Mouse (Mus musculus): ENCODE results near the gene Gm20708. TPM values are rescaled to one million over a fixed set of nuclear protein-coding genes. Genes with fewer than 3 reads are reported as not detected.
"Not testable (repeated sequence)": the region's sequence is repeated elsewhere in the genome, so short reads cannot be mapped to it uniquely, and the experiment has no call there.

Gene Gm20708
- polyA plus RNA-seq, 1 experiment from 2014 or later = 0.21 TPM

DNA sequence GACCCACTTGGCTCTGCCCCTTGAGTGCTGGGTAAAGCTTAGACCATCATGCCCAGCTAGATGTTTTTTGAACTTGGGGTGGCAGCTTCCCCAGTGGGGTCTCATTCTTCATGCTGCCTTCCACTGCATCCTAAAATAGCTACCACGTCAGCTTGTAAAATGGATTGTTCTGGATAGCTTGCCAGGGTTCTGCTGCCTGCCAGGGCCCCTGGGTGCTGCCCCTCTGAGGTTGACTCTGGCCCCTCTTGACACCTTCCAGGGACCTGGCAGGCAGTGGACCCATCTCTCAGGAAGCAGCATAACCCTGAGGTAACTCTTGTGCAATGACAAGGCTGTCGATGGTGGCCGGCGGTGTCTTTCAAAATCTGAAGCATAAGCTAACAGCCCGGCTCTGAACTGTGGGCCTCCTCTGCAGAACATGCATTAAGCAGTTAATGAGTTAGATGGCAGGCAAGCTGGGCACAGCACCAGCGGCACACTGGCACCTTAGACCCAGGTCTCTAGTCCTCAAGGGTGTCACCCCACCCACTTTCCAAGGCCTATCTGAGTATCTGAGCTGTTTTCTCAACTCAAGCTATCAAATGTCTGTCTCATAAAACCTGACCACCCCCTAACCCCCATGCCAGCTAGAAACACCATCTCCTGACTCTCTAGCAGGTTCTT lies 5.4 kb downstream of the Gm20708 start:
- Histone ChIP-seq H3K4me2 (ENCODE audit: low read length) (no peak overlapping the region), H3K27me3 (ENCODE audit: insufficient read depth, low read length) (no peaks in the 10 kb centered on the region), H3K4me1 (replicated peaks; ENCODE audit: insufficient read depth, low read length) (no peaks in the 10 kb centered on the region; the same call in 1 of the 2 replicates), H3K9ac (ENCODE audit: low read depth, low read length) (no peak overlapping the region), H3K36me3 (ENCODE audit: insufficient read depth, low read length) (peaks cover 33% of the 10 kb centered on the region), H3K4me3 (replicated peaks; ENCODE audit: low read depth, low read length) (no peak overlapping the region), H3K9me3 (replicated peaks; ENCODE audit: low read length) (no peaks in the 10 kb centered on the region), H3K27ac (no peak overlapping the region)
- TF ChIP-seq CTCF (IDR thresholded peaks at IDR 0.05; ENCODE audit: low read depth) = no peak
- DNase-seq (ENCODE audit: low spot score) (no peak), ATAC-seq (replicated peaks; ENCODE audit: low FRiP score, low read depth) (no peak)
- WGBS = 83% methylated on average over 6 of the region's 6 CpGs

DNA sequence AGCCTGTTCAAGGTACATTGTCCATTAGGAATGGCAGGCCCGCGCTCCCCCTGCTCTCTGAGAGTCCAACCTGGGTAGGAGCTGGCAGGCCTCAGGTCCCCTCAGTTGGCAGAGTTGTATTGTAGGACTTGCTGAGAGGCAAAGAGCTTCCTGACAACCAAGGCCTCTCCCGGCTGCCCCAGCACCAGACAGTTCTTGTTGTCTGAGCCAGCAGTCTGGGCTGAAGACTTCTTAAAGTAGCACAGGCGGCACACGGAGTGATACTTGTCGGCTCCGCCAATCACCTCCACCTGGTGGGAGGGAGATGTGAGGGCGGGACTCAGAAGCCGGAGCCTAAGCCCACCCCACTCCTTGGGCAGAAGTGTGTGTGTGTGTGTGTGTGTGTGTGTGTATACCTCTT lies 6.4 kb downstream of the Gm20708 start:
- not testable (repeated sequence) for DNase-seq (ENCODE audit: low spot score); H3K4me2 ChIP-seq (ENCODE audit: low read length); H3K27ac ChIP-seq; H3K4me3 ChIP-seq (replicated peaks; ENCODE audit: low read depth, low read length); H3K9me3 ChIP-seq (replicated peaks; ENCODE audit: low read length); H3K9ac ChIP-seq (ENCODE audit: low read depth, low read length); H3K27me3 ChIP-seq (ENCODE audit: insufficient read depth, low read length); ATAC-seq (replicated peaks; ENCODE audit: low FRiP score, low read depth); H3K4me1 ChIP-seq (replicated peaks; ENCODE audit: insufficient read depth, low read length)
- 74% methylated on average over 9 of the region's 9 CpGs for WGBS
- H3K36me3 ChIP-seq (ENCODE audit: insufficient read depth, low read length) = peaks cover 38% of the 10 kb centered on the region

DNA sequence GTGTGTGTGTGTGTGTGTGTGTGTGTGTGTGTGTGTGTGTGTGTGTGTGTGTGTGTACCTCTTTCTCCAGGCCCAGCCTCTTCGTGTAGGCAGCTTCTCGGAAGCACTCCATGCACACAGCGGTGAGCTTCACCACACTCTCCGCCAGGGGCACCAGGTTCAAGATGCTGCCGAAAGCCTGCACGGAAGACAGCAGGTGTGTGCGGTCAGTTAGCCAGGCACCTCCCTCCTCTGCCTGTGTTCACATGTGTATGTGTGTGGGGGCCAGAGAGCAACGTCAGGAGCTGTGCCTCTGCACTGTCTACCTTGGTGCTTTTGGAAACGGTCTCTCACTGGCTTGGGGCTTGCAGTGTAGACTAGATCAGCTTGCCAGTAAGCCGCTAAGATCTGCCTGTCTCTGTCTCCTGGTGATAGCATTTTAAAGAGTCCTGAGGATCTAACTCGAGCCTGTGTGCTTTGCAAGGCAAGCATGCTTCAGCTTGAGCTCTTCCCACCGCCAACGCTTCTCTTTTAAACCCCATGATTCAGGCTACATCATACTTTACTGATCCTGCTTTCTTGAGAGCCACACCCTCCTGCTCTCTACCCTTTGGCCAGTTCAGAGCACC lies 7.0 kb downstream of the Gm20708 start:
- DNase-seq (ENCODE audit: low spot score) = no peak
- Histone ChIP-seq H3K27me3 (ENCODE audit: insufficient read depth, low read length) (no peaks in the 10 kb centered on the region), H3K36me3 (ENCODE audit: insufficient read depth, low read length) (peaks cover 42% of the 10 kb centered on the region)

DNA sequence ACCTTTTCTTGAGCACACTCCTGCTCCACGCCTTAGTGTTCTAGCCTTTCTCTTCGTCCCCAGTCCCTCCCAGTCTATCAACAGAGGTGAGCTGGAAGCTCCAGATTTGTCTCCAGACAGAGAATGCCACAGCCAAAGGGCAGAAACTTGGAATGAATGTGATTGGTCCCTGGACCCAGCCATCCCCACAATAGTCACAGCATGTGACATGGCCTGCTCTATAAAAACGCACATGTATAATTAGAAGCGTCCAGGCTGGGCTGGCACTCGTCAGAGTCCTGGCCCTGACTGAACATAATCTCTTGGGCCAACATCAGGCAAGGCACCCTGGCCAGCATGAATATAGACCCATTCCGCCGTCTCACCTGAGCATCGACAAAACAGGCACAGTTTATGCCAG lies 9.6 kb downstream of the Gm20708 start:
- no peak for TF ChIP-seq CTCF (IDR thresholded peaks at IDR 0.05; ENCODE audit: low read depth)
- no peak for ATAC-seq (replicated peaks; ENCODE audit: low FRiP score, low read depth)
- H3K27me3 ChIP-seq (ENCODE audit: insufficient read depth, low read length) = no peaks in the 10 kb centered on the region
- DNase-seq (ENCODE audit: low spot score) = no peak
- no peaks in the 10 kb centered on the region for H3K9me3 ChIP-seq (replicated peaks; ENCODE audit: low read length)
- H3K27ac ChIP-seq = no peak overlapping the region
- no peak overlapping the region for H3K4me3 ChIP-seq (replicated peaks; ENCODE audit: low read depth, low read length)
- no peak overlapping the region for H3K9ac ChIP-seq (ENCODE audit: low read depth, low read length)
- no peak overlapping the region for H3K4me2 ChIP-seq (ENCODE audit: low read length)
- WGBS = 85% methylated on average over 8 of the region's 8 CpGs
- H3K36me3 ChIP-seq (ENCODE audit: insufficient read depth, low read length) = peaks cover 35% of the 10 kb centered on the region; the same call in 1 of the 2 replicates
- peaks cover 6% of the 10 kb centered on the region; the same call in 1 of the 2 replicates for H3K4me1 ChIP-seq (replicated peaks; ENCODE audit: insufficient read depth, low read length)

More for the DNA sequence above, 7.0 kb downstream of the Gm20708 start:
- Histone ChIP-seq H3K4me2 (ENCODE audit: low read length) (no peak overlapping the region), H3K27ac (no peak overlapping the region), H3K4me1 (replicated peaks; ENCODE audit: insufficient read depth, low read length) (no peaks in the 10 kb centered on the region), H3K4me3 (replicated peaks; ENCODE audit: low read depth, low read length) (no peak overlapping the region), H3K9me3 (replicated peaks; ENCODE audit: low read length) (no peaks in the 10 kb centered on the region), H3K9ac (ENCODE audit: low read depth, low read length) (no peak overlapping the region)
- no peak for ATAC-seq (replicated peaks; ENCODE audit: low FRiP score, low read depth)
- 84% methylated on average over 13 of the region's 13 CpGs for WGBS
- no peak for TF ChIP-seq CTCF (IDR thresholded peaks at IDR 0.05; ENCODE audit: low read depth)

DNA sequence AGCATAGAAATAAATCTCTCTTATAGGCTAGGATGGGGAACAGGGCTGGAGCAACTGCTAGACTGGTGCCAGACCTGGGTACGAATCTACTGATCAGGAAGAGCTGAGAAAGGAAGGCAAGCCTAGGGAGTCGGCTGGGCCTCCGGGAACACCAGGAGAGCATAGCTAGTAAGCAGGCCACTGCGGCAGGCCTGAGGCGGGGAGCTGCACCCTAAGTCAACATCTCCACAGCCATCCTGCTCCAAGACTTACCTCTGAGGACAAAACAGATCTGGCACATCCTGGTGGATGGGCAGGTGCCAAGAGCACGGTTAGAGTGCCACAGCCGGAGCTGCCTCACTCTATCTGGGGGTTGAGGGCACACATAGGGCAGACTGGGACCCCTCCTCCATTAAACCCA lies 10.7 kb downstream of the Gm20708 start:
- DNase-seq (ENCODE audit: low spot score) = no peak
- no peak overlapping the region for H3K4me3 ChIP-seq (replicated peaks; ENCODE audit: low read depth, low read length)
- H3K9me3 ChIP-seq (replicated peaks; ENCODE audit: low read length) = no peaks in the 10 kb centered on the region
- 94% methylated on average over 7 of the region's 7 CpGs for WGBS
- H3K27me3 ChIP-seq (ENCODE audit: insufficient read depth, low read length) = no peaks in the 10 kb centered on the region
- H3K4me1 ChIP-seq (replicated peaks; ENCODE audit: insufficient read depth, low read length) = peaks cover 14% of the 10 kb centered on the region; the same call in 1 of the 2 replicates
- H3K36me3 ChIP-seq (ENCODE audit: insufficient read depth, low read length) = peaks cover 29% of the 10 kb centered on the region; the same call in 1 of the 2 replicates
- no peak overlapping the region for H3K27ac ChIP-seq
- H3K9ac ChIP-seq (ENCODE audit: low read depth, low read length) = no peak overlapping the region
- no peak for ATAC-seq (replicated peaks; ENCODE audit: low FRiP score, low read depth)
- H3K4me2 ChIP-seq (ENCODE audit: low read length) = no peak overlapping the region
- TF ChIP-seq CTCF (IDR thresholded peaks at IDR 0.05; ENCODE audit: low read depth) = no peak

DNA sequence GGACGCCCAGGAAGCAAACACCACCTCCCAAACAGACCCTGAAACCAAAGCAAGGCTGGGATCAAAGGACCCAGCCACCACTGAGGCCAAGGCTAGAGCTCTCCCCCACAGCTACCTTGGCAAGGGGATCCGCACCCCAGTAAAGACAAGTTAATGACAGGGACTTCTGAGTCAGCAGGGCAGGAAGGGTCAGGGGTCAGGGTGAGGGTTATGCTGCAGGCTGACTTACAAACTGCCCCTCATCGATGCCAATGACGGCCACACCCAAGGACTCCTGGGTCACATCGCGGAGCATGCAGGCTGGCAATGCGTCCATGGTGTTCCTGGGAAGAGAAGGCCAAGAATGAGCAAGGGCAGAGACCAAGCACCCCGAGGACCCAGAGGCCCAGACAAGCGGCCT lies 12.4 kb downstream of the Gm20708 start:
- Histone ChIP-seq H3K4me3 (replicated peaks; ENCODE audit: low read depth, low read length) (no peak overlapping the region), H3K9me3 (replicated peaks; ENCODE audit: low read length) (no peaks in the 10 kb centered on the region), H3K4me1 (replicated peaks; ENCODE audit: insufficient read depth, low read length) (peaks cover 22% of the 10 kb centered on the region; the same call in 1 of the 2 replicates), H3K4me2 (ENCODE audit: low read length) (no peak overlapping the region), H3K9ac (ENCODE audit: low read depth, low read length) (no peak overlapping the region), H3K27me3 (ENCODE audit: insufficient read depth, low read length) (no peaks in the 10 kb centered on the region), H3K36me3 (ENCODE audit: insufficient read depth, low read length) (peaks cover 26% of the 10 kb centered on the region; the same call in 1 of the 2 replicates), H3K27ac (no peak overlapping the region)
- ATAC-seq (replicated peaks; ENCODE audit: low FRiP score, low read depth) (no peak), DNase-seq (ENCODE audit: low spot score) (no peak)
- WGBS = 83% methylated on average over 9 of the region's 9 CpGs
- no peak for TF ChIP-seq CTCF (IDR thresholded peaks at IDR 0.05; ENCODE audit: low read depth)
